Mouse (Mus musculus): ENCODE results near the gene Tnik. TPM values are rescaled to one million over a fixed set of nuclear protein-coding genes. Genes with fewer than 3 reads are reported as not detected.

Tnik gene
- polyA plus RNA-seq, 1 experiment from 2014 or later = 47.3 TPM

- no peaks in the 10 kb centered on the region for H3K27me3 ChIP-seq
- no peaks in the 10 kb centered on the region for H3K4me1 ChIP-seq
- H3K4me3 ChIP-seq = no peak overlapping the region
- H3K4me2 ChIP-seq (replicated peaks) = no peak overlapping the region
- WGBS = 95% methylated on average over 1 of the region's 1 CpGs
- no peaks in the 10 kb centered on the region for H3K9me3 ChIP-seq (replicated peaks)
- H3K27ac ChIP-seq = no peak overlapping the region
- no peak for ATAC-seq (ENCODE audit: low FRiP score)
- no peaks in the 10 kb centered on the region for H3K36me3 ChIP-seq
- H3K9ac ChIP-seq = no peak overlapping the region
These were observed 71.5 kb downstream of the Tnik start for GRCm38 (mm10) chr3:28334547-28334946.

- H3K27me3 ChIP-seq = no peaks in the 10 kb centered on the region
- H3K4me3 ChIP-seq = no peak overlapping the region
- no peaks in the 10 kb centered on the region for H3K4me1 ChIP-seq
- no peaks in the 10 kb centered on the region for H3K36me3 ChIP-seq
- H3K9me3 ChIP-seq (replicated peaks) = no peaks in the 10 kb centered on the region
- H3K4me2 ChIP-seq (replicated peaks) = no peak overlapping the region
- H3K27ac ChIP-seq = no peak overlapping the region
- no peak for ATAC-seq (ENCODE audit: low FRiP score)
- no peak overlapping the region for H3K9ac ChIP-seq
- WGBS = 76% methylated on average over 8 of the region's 8 CpGs
These were observed 77.1 kb downstream of the Tnik start for GRCm38 (mm10) chr3:28340071-28340470.

GRCm38 (mm10) chr3:28343204-28343603 lies 80.2 kb downstream of the Tnik start:
- H3K4me3 ChIP-seq = no peak overlapping the region
- no peaks in the 10 kb centered on the region for H3K36me3 ChIP-seq
- no peaks in the 10 kb centered on the region for H3K4me1 ChIP-seq
- H3K27ac ChIP-seq = no peak overlapping the region
- H3K9ac ChIP-seq = no peak overlapping the region
- H3K4me2 ChIP-seq (replicated peaks) = no peak overlapping the region
- no peaks in the 10 kb centered on the region for H3K27me3 ChIP-seq
- H3K9me3 ChIP-seq (replicated peaks) = no peaks in the 10 kb centered on the region
- WGBS = 92% methylated on average over 3 of the region's 3 CpGs
- ATAC-seq (ENCODE audit: low FRiP score) = no peak

GRCm38 (mm10) chr3:28343661-28344060 lies 80.6 kb downstream of the Tnik start:
- 94% methylated on average over 2 of the region's 2 CpGs for WGBS
- H3K4me2 ChIP-seq (replicated peaks) = no peak overlapping the region
- H3K4me3 ChIP-seq = no peak overlapping the region
- H3K9ac ChIP-seq = no peak overlapping the region
- ATAC-seq (ENCODE audit: low FRiP score) = no peak
- H3K27ac ChIP-seq = no peak overlapping the region
- H3K4me1 ChIP-seq = no peaks in the 10 kb centered on the region
- H3K27me3 ChIP-seq = no peaks in the 10 kb centered on the region
- no peaks in the 10 kb centered on the region for H3K36me3 ChIP-seq
- H3K9me3 ChIP-seq (replicated peaks) = no peaks in the 10 kb centered on the region

GRCm38 (mm10) chr3:28345446-28345845 lies 82.4 kb downstream of the Tnik start:
- no peak overlapping the region for H3K9ac ChIP-seq
- no peaks in the 10 kb centered on the region for H3K9me3 ChIP-seq (replicated peaks)
- no peaks in the 10 kb centered on the region for H3K4me1 ChIP-seq
- H3K4me3 ChIP-seq = no peak overlapping the region
- H3K4me2 ChIP-seq (replicated peaks) = no peak overlapping the region
- H3K36me3 ChIP-seq = no peaks in the 10 kb centered on the region
- no peaks in the 10 kb centered on the region for H3K27me3 ChIP-seq
- 86% methylated on average over 1 of the region's 1 CpGs for WGBS
- H3K27ac ChIP-seq = no peak overlapping the region
- ATAC-seq (ENCODE audit: low FRiP score) = no peak

- no peak for ATAC-seq (ENCODE audit: low FRiP score)
- H3K9ac ChIP-seq = no peak overlapping the region
These were observed 82.9 kb downstream of the Tnik start for GRCm38 (mm10) chr3:28345961-28346360.

GRCm38 (mm10) chr3:28346476-28346875 lies 83.5 kb downstream of the Tnik start:
- 84% methylated on average over 4 of the region's 4 CpGs for WGBS
- H3K36me3 ChIP-seq = no peaks in the 10 kb centered on the region
- no peak for ATAC-seq (ENCODE audit: low FRiP score)
- no peak overlapping the region for H3K4me3 ChIP-seq
- no peaks in the 10 kb centered on the region for H3K9me3 ChIP-seq (replicated peaks)
- no peak overlapping the region for H3K27ac ChIP-seq
- H3K4me1 ChIP-seq = no peaks in the 10 kb centered on the region
- H3K9ac ChIP-seq = no peak overlapping the region
- no peaks in the 10 kb centered on the region for H3K27me3 ChIP-seq
- H3K4me2 ChIP-seq (replicated peaks) = no peak overlapping the region

More at GRCm38 (mm10) chr3:28345961-28346360, 82.9 kb downstream of the Tnik start:
- H3K4me3 ChIP-seq = no peak overlapping the region
- H3K4me2 ChIP-seq (replicated peaks) = no peak overlapping the region
- H3K27me3 ChIP-seq = no peaks in the 10 kb centered on the region
- no peaks in the 10 kb centered on the region for H3K4me1 ChIP-seq
- no peaks in the 10 kb centered on the region for H3K36me3 ChIP-seq
- H3K9me3 ChIP-seq (replicated peaks) = no peaks in the 10 kb centered on the region
- no peak overlapping the region for H3K27ac ChIP-seq
- WGBS = 83% methylated on average over 1 of the region's 1 CpGs

GRCm38 (mm10) chr3:28348746-28349145 lies 85.7 kb downstream of the Tnik start:
- Histone ChIP-seq H3K9me3 (replicated peaks) (no peaks in the 10 kb centered on the region), H3K4me1 (no peaks in the 10 kb centered on the region), H3K4me3 (no peak overlapping the region), H3K27me3 (no peaks in the 10 kb centered on the region), H3K4me2 (replicated peaks) (no peak overlapping the region), H3K27ac (no peak overlapping the region), H3K36me3 (no peaks in the 10 kb centered on the region), H3K9ac (no peak overlapping the region)
- ATAC-seq (ENCODE audit: low FRiP score) = no peak
- 89% methylated on average over 1 of the region's 1 CpGs for WGBS

GRCm38 (mm10) chr3:28350147-28350801 lies 87.3 kb downstream of the Tnik start:
- Histone ChIP-seq H3K27me3 (no peaks in the 10 kb centered on the region), H3K9me3 (replicated peaks) (no peaks in the 10 kb centered on the region), H3K9ac (no peak overlapping the region), H3K36me3 (no peaks in the 10 kb centered on the region), H3K4me2 (replicated peaks) (no peak overlapping the region), H3K4me1 (no peaks in the 10 kb centered on the region), H3K27ac (no peak overlapping the region), H3K4me3 (no peak overlapping the region)
- ATAC-seq (ENCODE audit: low FRiP score) = no peak
- 83% methylated on average over 10 of the region's 10 CpGs for WGBS

- H3K36me3 ChIP-seq = no peaks in the 10 kb centered on the region
- H3K9me3 ChIP-seq (replicated peaks) = no peaks in the 10 kb centered on the region
- no peaks in the 10 kb centered on the region for H3K27me3 ChIP-seq
- H3K9ac ChIP-seq = no peak overlapping the region
- 73% methylated on average over 2 of the region's 2 CpGs for WGBS
- no peaks in the 10 kb centered on the region for H3K4me1 ChIP-seq
- H3K27ac ChIP-seq = no peak overlapping the region
- no peak overlapping the region for H3K4me3 ChIP-seq
- no peak for ATAC-seq (ENCODE audit: low FRiP score)
- no peak overlapping the region for H3K4me2 ChIP-seq (replicated peaks)
These were observed 95.4 kb downstream of the Tnik start for GRCm38 (mm10) chr3:28358391-28358790.

- Histone ChIP-seq H3K36me3 (no peaks in the 10 kb centered on the region), H3K9me3 (replicated peaks) (no peaks in the 10 kb centered on the region), H3K4me1 (no peaks in the 10 kb centered on the region), H3K9ac (no peak overlapping the region), H3K4me2 (replicated peaks) (no peak overlapping the region), H3K4me3 (no peak overlapping the region), H3K27ac (no peak overlapping the region), H3K27me3 (no peaks in the 10 kb centered on the region)
- no peak for ATAC-seq (ENCODE audit: low FRiP score)
- WGBS = 73% methylated on average over 6 of the region's 6 CpGs
These were observed 96.1 kb downstream of the Tnik start for GRCm38 (mm10) chr3:28359138-28359537.

- Histone ChIP-seq H3K4me2 (replicated peaks) (no peak overlapping the region), H3K4me3 (no peak overlapping the region), H3K4me1 (no peaks in the 10 kb centered on the region), H3K9me3 (replicated peaks) (no peaks in the 10 kb centered on the region), H3K36me3 (no peaks in the 10 kb centered on the region), H3K27ac (no peak overlapping the region), H3K9ac (no peak overlapping the region), H3K27me3 (no peaks in the 10 kb centered on the region)
- WGBS = 93% methylated on average over 6 of the region's 6 CpGs
- no peak for ATAC-seq (ENCODE audit: low FRiP score)
These were observed 98.0 kb downstream of the Tnik start for GRCm38 (mm10) chr3:28361056-28361455.

GRCm38 (mm10) chr3:28363441-28364125 lies 100.6 kb downstream of the Tnik start:
- H3K9ac ChIP-seq = no peak overlapping the region
- ATAC-seq (ENCODE audit: low FRiP score) = no peak
- H3K4me2 ChIP-seq (replicated peaks) = no peak overlapping the region
- WGBS = 67% methylated on average over 5 of the region's 5 CpGs
- H3K9me3 ChIP-seq (replicated peaks) = no peaks in the 10 kb centered on the region
- no peaks in the 10 kb centered on the region for H3K36me3 ChIP-seq
- no peak overlapping the region for H3K4me3 ChIP-seq
- H3K27ac ChIP-seq = no peak overlapping the region
- no peaks in the 10 kb centered on the region for H3K27me3 ChIP-seq
- H3K4me1 ChIP-seq = peaks cover 3% of the 10 kb centered on the region; the same call in 1 of the 2 replicates
